Mouse (Mus musculus): Measurements from ENCODE around the gene Gbe1. TPM values are rescaled to one million over a fixed set of nuclear protein-coding genes. Genes with fewer than 3 reads are reported as not detected.

The Gbe1 gene
- total RNA-seq, 2 experiments from 2014 or later = 37.2 to 38.6 TPM

GRCm38 (mm10) chr16:70585964-70586363 lies 272.2 kb downstream of the Gbe1 start:
- no peak for DNase-seq

DNA sequence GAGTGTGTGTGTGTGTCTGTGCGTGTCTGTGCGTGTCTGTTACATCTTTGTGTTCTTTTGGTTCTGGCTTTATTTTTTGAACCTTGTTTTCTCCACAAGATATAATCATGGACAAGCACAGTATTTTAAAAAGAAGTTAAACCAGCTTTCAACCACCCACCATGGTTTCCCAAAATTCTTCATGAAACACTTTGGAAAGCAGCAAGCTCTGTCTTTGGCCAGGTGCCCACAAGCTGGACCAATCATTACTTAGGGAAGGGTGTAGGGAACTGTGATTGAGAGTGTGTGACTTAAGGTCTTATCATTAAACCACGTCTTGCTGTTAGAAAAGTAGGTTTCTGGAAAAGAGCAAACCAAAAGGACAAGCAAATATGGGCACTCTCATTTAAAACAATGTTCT lies 288.6 kb downstream of the Gbe1 start:
- no peak for DNase-seq

DNA sequence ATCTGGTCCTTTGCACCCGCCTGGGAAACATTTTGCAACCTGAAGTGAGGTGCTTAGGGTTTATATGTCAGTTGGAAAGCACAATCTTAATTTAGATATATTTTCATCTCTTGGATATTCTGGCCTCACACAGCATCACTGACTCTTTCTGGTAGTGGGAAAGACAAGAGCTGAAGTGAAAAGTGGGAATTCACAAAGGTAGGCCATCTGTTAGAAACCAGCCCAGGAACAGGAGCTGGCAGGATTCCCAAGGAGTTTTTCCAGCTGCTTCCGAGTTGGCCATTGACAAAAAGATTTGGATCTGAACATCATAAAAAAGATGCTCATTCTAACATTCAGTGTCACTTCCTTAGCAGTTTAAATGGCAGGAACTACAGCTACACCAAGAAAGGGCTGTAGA lies 294.6 kb downstream of the Gbe1 start:
- no peak for DNase-seq

DNA sequence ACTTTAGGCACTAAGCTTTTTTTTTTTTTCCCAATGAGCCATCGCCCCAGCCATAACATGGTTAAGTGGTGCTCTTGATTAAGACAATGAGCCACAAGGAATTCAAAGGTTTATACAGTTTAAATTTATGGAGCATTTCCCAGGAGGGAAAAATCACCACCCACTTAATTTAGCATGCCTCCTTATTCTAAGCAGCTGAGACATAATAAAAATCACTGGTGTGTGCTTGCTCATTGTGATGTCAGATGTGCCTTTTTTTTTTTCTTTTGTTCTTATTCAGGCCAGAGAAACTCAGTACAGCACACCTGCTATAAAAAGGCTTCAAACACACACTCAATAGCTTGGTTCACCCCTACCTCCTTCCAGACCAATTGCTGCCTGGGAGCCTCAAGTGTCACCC lies 303.9 kb downstream of the Gbe1 start:
- DNase-seq = no peak

GRCm38 (mm10) chr16:70618168-70618567 lies 304.4 kb downstream of the Gbe1 start:
- no peak for DNase-seq

All from heart, postnatal 4 days (tissue).